In genomic region chr10:63065988-63066387, GRCm38 (mm10) we compare ENCODE assay signal across 9 mouse cellular contexts. TPM values are rescaled to one million over a fixed set of nuclear protein-coding genes. Genes with fewer than 3 reads are reported as not detected.
DNase-seq lines count a peak whose midpoint lies in the region; TF ChIP-seq lines count a peak whose summit lies in the region.
"Had no signal": no experiment of that assay in that cellular context is flagged by ENCODE, and none has a peak within 500 bp of the region (broad histone marks: within the 10 kb centered on the region; RNA-seq: fewer than 3 reads in every experiment).

No protein-coding gene starts in this region.

- H3K36me3 ChIP-seq in midbrain, embryonic 10.5 days: no peaks in the 10 kb centered on the region

- H3K4me3 ChIP-seq in left cerebral cortex, adult 2 months: no peak overlapping the region
- H3K4me3 ChIP-seq in midbrain, embryonic 10.5 days: no peak overlapping the region

- H3K9me3 ChIP-seq in midbrain, embryonic 10.5 days (replicated peaks): no peaks in the 10 kb centered on the region

- intact Hi-C loops in left cerebral cortex, adult 2 months (cut with DNase I): loop anchor here (2.0 to 10.0 kb wide), 4 partner anchors 21 to 251 kb away; partner anchors contain the start of genes Hnrnph3, Pbld2 and Rufy2

- H3K27ac ChIP-seq in left cerebral cortex, adult 2 months: no peak overlapping the region
- H3K27ac ChIP-seq in midbrain, embryonic 10.5 days (replicated peaks): no peak overlapping the region

- H3K4me1 ChIP-seq in midbrain, embryonic 10.5 days: peaks cover 5% of the 10 kb centered on the region

- no peaks in the 10 kb centered on the region for H3K27me3 ChIP-seq in midbrain, embryonic 10.5 days (ENCODE audit: low read depth, poor library complexity, severe bottlenecking)

- TF ChIP-seq CTCF in left cerebral cortex, adult 2 months (IDR thresholded peaks at IDR 0.05): peak; percentile 93

- DNase-seq in R1 (ENCODE audit: low read depth, low spot score): peak; percentile 77
- peak; percentile 91 to 93 for DNase-seq in cerebellum, postnatal 14 days
- DNase-seq in frontal cortex, postnatal 36 days (ENCODE audit: low spot score in 2 of 2): peak; percentile 73 to 84
- DNase-seq in induced T-regulatory cell, adult 2 months (ENCODE audit: low read depth): peak; percentile 69
- peak; percentile 78 for DNase-seq in left cerebral cortex, adult 2 months (ENCODE audit: extremely low spot score in 1 of 2, low spot score in 2 of 2)
- DNase-seq in midbrain, embryonic 10.5 days (ENCODE audit: low spot score): peak; percentile 82
- DNase-seq in right cerebral cortex, postnatal 4 days: peak; percentile 77
- peak; percentile 68 for DNase-seq in yolk sac, embryonic 10.5 days (ENCODE audit: low spot score)

- WGBS in midbrain, embryonic 10.5 days: 6% methylated on average over 5 of the region's 5 CpGs

RNA-seq across cellular contexts. Expression of gene Pbld1, which starts 6.0 kb away (rescaled TPM):
- under 1 TPM; 0.23 to 0.66 TPM for total RNA-seq in left cerebral cortex, adult 2 months (2021)
- 1.3 and 1.5 TPM in 2 replicates for polyA plus RNA-seq in midbrain, embryonic 10.5 days (2016; fragmentation: Nextera tagmentation; extraction: Ambion mirVana)

RNA-seq across cellular contexts. Expression of gene Atoh7, which starts 33.5 kb away (rescaled TPM):
- 1 to 10 TPM; 3.3 to 3.4 TPM for total RNA-seq in left cerebral cortex, adult 2 months (2021)
- 0.25 and 1.1 TPM in 2 replicates for polyA plus RNA-seq in midbrain, embryonic 10.5 days (2016; fragmentation: Nextera tagmentation; extraction: Ambion mirVana)
- polyA plus RNA-seq: liver, embryonic 16.5 days had no signal

RNA-seq across cellular contexts. Expression of gene Pbld2, which starts 41.9 kb away (rescaled TPM):
- total RNA-seq in left cerebral cortex, adult 2 months (2021): 1 to 10 TPM; 2.7 to 3.3 TPM
- polyA plus RNA-seq in midbrain, embryonic 10.5 days (2016; fragmentation: Nextera tagmentation; extraction: Ambion mirVana): 0.89 and 1.1 TPM in 2 replicates

RNA-seq across cellular contexts. Expression of gene Hnrnph3, which starts 42.0 kb away (rescaled TPM):
- total RNA-seq in left cerebral cortex, adult 2 months (2021): 10 to 100 TPM; 51.7 to 56.9 TPM
- polyA plus RNA-seq in midbrain, embryonic 10.5 days (2016; fragmentation: Nextera tagmentation; extraction: Ambion mirVana): 215 and 228 TPM in 2 replicates
